In genomic region chr10:43220910-43221625, GRCm38 (mm10) we compare ENCODE assay signal across 8 mouse cellular contexts. TPM values are rescaled to one million over a fixed set of nuclear protein-coding genes. Genes with fewer than 3 reads are reported as not detected.
DNase-seq lines count a peak whose midpoint lies in the region; ATAC-seq and TF ChIP-seq lines count a peak whose summit lies in the region.

Pdss2 (plus strand) TSS chr10:43221486.

- peaks cover 0 to 34% of the 10 kb centered on the region in 2 experiments; a peak in 3 of 4 replicates for H3K4me1 ChIP-seq in CH12.LX (ENCODE audit: control insufficient read depth in 1 of 2, insufficient read depth in 2 of 2)
- H3K4me1 ChIP-seq in forebrain, embryonic 12.5 days, result peaks cover 12% of the 10 kb centered on the region
- peaks cover 14% of the 10 kb centered on the region for H3K4me1 ChIP-seq in liver, postnatal 0 days (ENCODE audit: insufficient read depth)
- peaks cover 8% of the 10 kb centered on the region; the same call in 1 of the 2 replicates for H3K4me1 ChIP-seq in neural tube, embryonic 14.5 days (ENCODE audit: control insufficient read depth, insufficient read depth, low read length)

- TF ChIP-seq RAD21 in CH12.LX (IDR thresholded peaks at IDR 0.05; ENCODE audit: low read depth, low read length), result no peak

- TF ChIP-seq CTCF in CH12.LX (conservative IDR thresholded peaks at IDR 0.05 in 1 of 2, IDR thresholded peaks at IDR 0.05 in 1 of 2; ENCODE audit: low read depth in 2 of 2, low read length in 2 of 2), result no peak
- TF ChIP-seq CTCF in liver, postnatal 0 days (IDR thresholded peaks at IDR 0.05; ENCODE audit: low read depth), result peak; percentile 35

- H3K27me3 ChIP-seq in CH12.LX (replicated peaks), result no peaks in the 10 kb centered on the region
- H3K27me3 ChIP-seq in forebrain, embryonic 12.5 days, result no peaks in the 10 kb centered on the region
- no peaks in the 10 kb centered on the region for H3K27me3 ChIP-seq in liver, postnatal 0 days (ENCODE audit: insufficient read depth, low read length)
- H3K27me3 ChIP-seq in neural tube, embryonic 14.5 days (ENCODE audit: control insufficient read depth, insufficient read depth, low read length), result no peaks in the 10 kb centered on the region

- in situ Hi-C loops in CH12.LX (cut with MboI; ENCODE audit: low pct_ligation_motif_present, low pct_unique_long_range_greater_than_20kb, low sequenced_read_pairs), result no loop called here

- no peaks in the 10 kb centered on the region for H3K9me3 ChIP-seq in CH12.LX (replicated peaks; ENCODE audit: low read length)
- H3K9me3 ChIP-seq in forebrain, embryonic 12.5 days, result no peaks in the 10 kb centered on the region
- no peaks in the 10 kb centered on the region for H3K9me3 ChIP-seq in liver, postnatal 0 days (ENCODE audit: low read length)
- no peaks in the 10 kb centered on the region for H3K9me3 ChIP-seq in neural tube, embryonic 14.5 days (ENCODE audit: control insufficient read depth, low read length)

- under 1% methylated on average over 50 of the region's 50 CpGs for WGBS in forebrain, embryonic 12.5 days
- under 1% methylated on average over 50 of the region's 50 CpGs for WGBS in large intestine, adult 2 months
- under 1% methylated on average over 50 of the region's 50 CpGs for WGBS in liver, postnatal 0 days (ENCODE audit: insufficient replicate concordance)
- under 1% methylated on average over 50 of the region's 50 CpGs for WGBS in neural tube, embryonic 14.5 days

- peaks cover 0 to 3% of the 10 kb centered on the region in 2 experiments for H3K36me3 ChIP-seq in CH12.LX (replicated peaks in 1 of 2; ENCODE audit: control insufficient read depth in 1 of 2, insufficient read depth in 1 of 2, low read length in 1 of 2)
- no peaks in the 10 kb centered on the region for H3K36me3 ChIP-seq in forebrain, embryonic 12.5 days (replicated peaks)
- no peaks in the 10 kb centered on the region for H3K36me3 ChIP-seq in liver, postnatal 0 days (replicated peaks; ENCODE audit: insufficient read depth, low read length)
- no peaks in the 10 kb centered on the region for H3K36me3 ChIP-seq in neural tube, embryonic 14.5 days (ENCODE audit: control insufficient read depth, insufficient read depth, low read length)

- peak within 1 kb of the TSS; percentile 91 for H3K4me2 ChIP-seq in CH12.LX (ENCODE audit: insufficient read depth, low read depth, poor library complexity, severe bottlenecking)
- peak within 1 kb of the TSS; percentile 93 for H3K4me2 ChIP-seq in forebrain, embryonic 12.5 days
- H3K4me2 ChIP-seq in liver, postnatal 0 days (ENCODE audit: low read depth, low read length), result peak within 1 kb of the TSS; percentile 98
- H3K4me2 ChIP-seq in neural tube, embryonic 14.5 days (ENCODE audit: low read depth, low read length), result peak within 1 kb of the TSS; percentile 84

- TF ChIP-seq EP300 in CH12.LX (IDR thresholded peaks at IDR 0.05; ENCODE audit: low read length), result no peak
- no peak; the same call in 1 of the 2 replicates for TF ChIP-seq EP300 in liver, postnatal 0 days (IDR thresholded peaks at IDR 0.05; ENCODE audit: low read depth)

- intact Hi-C loops in heart, postnatal 10 days (cut with DNase I), result loop anchor here (1.0 to 5.0 kb wide), 2 partner anchors 48 to 151 kb away; no protein-coding TSS in a partner anchor

- peak; percentile 96 for DNase-seq in CH12.LX (ENCODE audit: extremely low read depth)
- peak; percentile 88 for DNase-seq in c-Kit-positive CD71-positive TER-119-negative erythroid progenitor cells, embryonic 14.5 days (ENCODE audit: low read depth)
- DNase-seq in heart, postnatal 10 days, result peak; percentile 96 to 97
- DNase-seq in large intestine, adult 2 months (ENCODE audit: low read depth, low spot score), result peak; percentile 91
- peak; percentile 94 for DNase-seq in liver, postnatal 0 days
- peak; percentile 93 for DNase-seq in testis, postnatal 10 days (ENCODE audit: low spot score)

- peaks cover 2% of the 10 kb centered on the region for H3K79me2 ChIP-seq in CH12.LX (replicated peaks; ENCODE audit: control insufficient read depth, extremely low read depth, insufficient read depth, poor library complexity, severe bottlenecking)

- dilution Hi-C loops in CH12.LX (cut with MboI; ENCODE audit: extremely low pct_ligation_motif_present, extremely low pct_unique_long_range_greater_than_20kb, low sequenced_read_pairs), result no loop called here

- peak; percentile 99 for TF ChIP-seq POLR2A in CH12.LX (IDR thresholded peaks at IDR 0.05; ENCODE audit: low read depth, low read length)

- peak; percentile 98 for ATAC-seq in forebrain, embryonic 12.5 days (ENCODE audit: low FRiP score)
- peak; percentile 99 for ATAC-seq in liver, postnatal 0 days
- peak; percentile 98 for ATAC-seq in neural tube, embryonic 14.5 days (ENCODE audit: low read depth)

- peak within 1 kb of the TSS; percentile 89 to 96 (median 94) for H3K4me3 ChIP-seq in CH12.LX (replicated peaks in 1 of 3; ENCODE audit: low read depth in 2 of 3, low read length in 2 of 3, poor library complexity in 1 of 3)
- H3K4me3 ChIP-seq in forebrain, embryonic 12.5 days (replicated peaks), result peak within 1 kb of the TSS; percentile 80
- H3K4me3 ChIP-seq in liver, postnatal 0 days (ENCODE audit: low read depth, low read length), result peak within 1 kb of the TSS; percentile 95
- H3K4me3 ChIP-seq in neural tube, embryonic 14.5 days (ENCODE audit: low read depth, low read length), result peak within 1 kb of the TSS; percentile 91

- H3K9ac ChIP-seq in CH12.LX (ENCODE audit: insufficient read depth, low read depth), result peak within 1 kb of the TSS; percentile 79
- peak within 1 kb of the TSS; percentile 90 for H3K9ac ChIP-seq in forebrain, embryonic 12.5 days
- H3K9ac ChIP-seq in liver, postnatal 0 days (replicated peaks), result peak within 1 kb of the TSS; percentile 97
- H3K9ac ChIP-seq in neural tube, embryonic 14.5 days (replicated peaks; ENCODE audit: low read depth, low read length), result peak within 1 kb of the TSS; percentile 92

- peak within 1 kb of the TSS; percentile 56 for H3K27ac ChIP-seq in CH12.LX (ENCODE audit: insufficient read depth, low read depth)
- H3K27ac ChIP-seq in forebrain, embryonic 12.5 days, result peak within 1 kb of the TSS; percentile 91
- H3K27ac ChIP-seq in liver, postnatal 0 days (ENCODE audit: low read depth), result peak within 1 kb of the TSS; percentile 95
- H3K27ac ChIP-seq in neural tube, embryonic 14.5 days (ENCODE audit: low read depth, low read length), result peak within 1 kb of the TSS; percentile 94

TF ChIP-seq in CH12.LX, 34 proteins besides CTCF, POLR2A, EP300 and RAD21:
- TF ChIP-seq MAZ (IDR thresholded peaks at IDR 0.05; ENCODE audit: low read depth, low read length) (peak; percentile 64; the same call in 1 of the 2 replicates), NRF1 (IDR thresholded peaks at IDR 0.05; ENCODE audit: low read depth, low read length) (peak; percentile 68), MEF2A (IDR thresholded peaks at IDR 0.05; ENCODE audit: borderline replicate concordance, low read depth, low read length) (0 out of 2 replicates have a peak, but pooled peaks have one; percentile 9), NELFE (IDR thresholded peaks at IDR 0.05; ENCODE audit: low read depth, low read length) (peak; percentile 86), IRF4 (IDR thresholded peaks at IDR 0.05; ENCODE audit: low read depth, low read length) (peak; percentile 55; the same call in 1 of the 2 replicates), HCFC1 (IDR thresholded peaks at IDR 0.05; ENCODE audit: low read depth, low read length) (peak; percentile 90), RCOR1 (conservative IDR thresholded peaks at IDR 0.05; ENCODE audit: low read depth, low read length) (no peak; the same call in 1 of the 2 replicates), TBP (conservative IDR thresholded peaks at IDR 0.05; ENCODE audit: low read depth, low read length) (peak; percentile 92), ZMIZ1 (IDR thresholded peaks at IDR 0.05; ENCODE audit: low read depth, low read length) (peak; percentile 95), UBTF (IDR thresholded peaks at IDR 0.05; ENCODE audit: low read depth, low read length) (peak; percentile 66; the same call in 1 of the 2 replicates), KAT2A (IDR thresholded peaks at IDR 0.05; ENCODE audit: insufficient replicate concordance, low read length) (peak; percentile 89; the same call in 1 of the 2 replicates), MXI1 (IDR thresholded peaks at IDR 0.05; ENCODE audit: low read depth, low read length) (peak; percentile 86), USF2 (conservative IDR thresholded peaks at IDR 0.05; ENCODE audit: low read depth, low read length) (no peak), CHD1 (IDR thresholded peaks at IDR 0.05; ENCODE audit: low read depth, low read length) (peak; percentile 63; the same call in 1 of the 2 replicates), USF1 (IDR thresholded peaks at IDR 0.05; ENCODE audit: low read depth, low read length) (no peak), ELF1 (IDR thresholded peaks at IDR 0.05; ENCODE audit: low read depth, low read length) (peak; percentile 83), MYC (IDR thresholded peaks at IDR 0.05; ENCODE audit: low read depth, low read length) (no peak), SIN3A (IDR thresholded peaks at IDR 0.05; ENCODE audit: low read length) (peak; percentile 82; the same call in 1 of the 2 replicates), TCF12 (IDR thresholded peaks at IDR 0.05; ENCODE audit: low read depth, low read length) (peak; percentile 96), MAFK (IDR thresholded peaks at IDR 0.05; ENCODE audit: insufficient replicate concordance, low read length) (no peak)

RNA-seq across cellular contexts. Expression of gene Pdss2, which starts in this region (rescaled TPM):
- total RNA-seq in CH12.LX (2012; rRNA removed) (11.1 and 12.5 TPM in 2 replicates), CH12.LX (2014; rRNA removed) (17.9 and 18.4 TPM in 2 replicates)
- polyA plus RNA-seq in CH12.LX (2012; ENCODE audit: insufficient read length, low read depth), result 13.2 and 14.3 TPM in 2 replicates
- 17.0 and 17.8 TPM in 2 replicates for polyA plus RNA-seq in forebrain, embryonic 12.5 days (2016; fragmentation: Nextera tagmentation; extraction: Ambion mirVana)
- 10 to 100 TPM; 21.7 to 24.7 TPM for total RNA-seq in heart, postnatal 10 days (2021)
- polyA plus RNA-seq in large intestine, adult 2 months (2012; rRNA removed), result 12.7 and 16.2 TPM in 2 replicates
- polyA plus RNA-seq in liver, postnatal 0 days (2015; fragmentation: Nextera tagmentation; extraction: Ambion mirVana), result 4.2 and 4.5 TPM in 2 replicates
- polyA plus RNA-seq in neural tube, embryonic 14.5 days (2014; fragmentation: Nextera tagmentation; extraction: Ambion mirVana), result 14.4 and 17.3 TPM in 2 replicates

Comparison
In these comparisons a context has a peak if more than half of its experiments do, and no peak if none do; other contexts are left out.
1. Peak in every context shown above with its lines: DNase-seq, ATAC-seq, H3K4me3 ChIP-seq and H3K27ac ChIP-seq.